Mouse (Mus musculus): ENCODE measurements around the gene Gm10273.

- TF ChIP-seq CTCF (IDR thresholded peaks at IDR 0.05; ENCODE audit: control insufficient read depth, insufficient read depth, low read length) = no peak
- no peak for TF ChIP-seq POLR2A (IDR thresholded peaks at IDR 0.05; ENCODE audit: borderline replicate concordance, control insufficient read depth, low read depth, low read length)
These were observed 49.2 kb downstream of the Gm10273 start for GRCm38 (mm10) chr10:59444635-59445034.
